Mouse (Mus musculus) embryonic facial prominence, embryonic 11.5 days (tissue): Measurements from ENCODE around the gene Arhgef10l. TPM values are rescaled to one million over a fixed set of nuclear protein-coding genes. Genes with fewer than 3 reads are reported as not detected.
A peak's percentile ranks its signal among the peaks of the same experiment; 100 is the strongest.

ENCODE experiments used
- ATAC-seq: fragments of 200-750 bp; cut with Nextera tagmentation; replicated peaks from 2 replicates; pipeline ENCODE4 v1.8.0; 2017; ENCODE audit warnings: low read depth; ENCODE audit not compliant: insufficient number of reproducible peaks, low FRiP score, low TSS enrichment
- DNase-seq: peaks from one replicate; pipeline ENCODE4 v3.0.0-alpha.2; 2015; ENCODE audit warnings: low spot score
- H3K27ac ChIP-seq: fragments of 300-500 bp; sonication (generic); replicated peaks from 2 replicates; pipeline ENCODE4 v1.5.1; 2014; ENCODE audit warnings: mild to moderate bottlenecking, low read depth, low read length, control low read depth
- H3K27me3 ChIP-seq: fragments of 300-500 bp; sonication (generic); 2 replicates; pipeline ENCODE4 v1.6.1; 2014; ENCODE audit warnings: mild to moderate bottlenecking, low read length, moderate library complexity, mixed read lengths; ENCODE audit not compliant: control insufficient read depth, insufficient read depth
- H3K36me3 ChIP-seq: fragments of 300-500 bp; sonication (generic); replicated peaks from 2 replicates; pipeline ENCODE4 v1.6.1; 2014; ENCODE audit warnings: low read depth, mild to moderate bottlenecking, low read length, moderate library complexity, mixed read lengths; ENCODE audit not compliant: control insufficient read depth, insufficient read depth
- H3K4me1 ChIP-seq: fragments of 300-500 bp; sonication (generic); 2 replicates; pipeline ENCODE4 v1.6.1; 2014; ENCODE audit warnings: low read length, mixed read lengths; ENCODE audit not compliant: control insufficient read depth, insufficient read depth
- H3K4me2 ChIP-seq: fragments of 300-500 bp; sonication (generic); 2 replicates; pipeline ENCODE4 v1.6.1; 2014; ENCODE audit warnings: low read depth, mild to moderate bottlenecking, control low read depth, low read length, moderate library complexity
- H3K4me3 ChIP-seq: fragments of 300-500 bp; sonication (generic); 2 replicates; pipeline ENCODE4 v1.5.1; 2014; ENCODE audit warnings: low read depth, low read length, control low read depth
- H3K9ac ChIP-seq: fragments of 300-500 bp; sonication (generic); replicated peaks from 2 replicates; pipeline ENCODE4 v1.6.1; 2014; ENCODE audit warnings: mild to moderate bottlenecking, control low read depth, low read length
- H3K9me3 ChIP-seq: fragments of 300-500 bp; sonication (generic); replicated peaks from 2 replicates; pipeline ENCODE4 v1.6.1; 2016; ENCODE audit warnings: mild to moderate bottlenecking, low read length, inconsistent platforms, mixed read lengths; ENCODE audit not compliant: control insufficient read depth
- WGBS: fragments of 180-500 bp; shearing (Covaris S2); extraction: QIAGEN DNeasy Blood & Tissue Kit; methylation state at CpG from one replicate; pipeline ENCODE4 v1.1.7; 2014; 5-methylcytosine and 5-hydroxymethylcytosine counted together
- polyA plus RNA-seq: library from polyadenylated mRNA; unstranded; fragments of >200 nt; fragmentation: Nextera tagmentation; extraction: Ambion mirVana; gene quantifications from 2 replicates; pipeline ENCODE4 v1.2.1, GENCODE M21; 2014

The Arhgef10l gene
- polyA plus RNA-seq, 1 experiment from 2014 or later, result 10.5 TPM

- WGBS, result 6% methylated on average over 29 of the region's 29 CpGs
- Histone ChIP-seq H3K36me3 (no peaks in the 10 kb centered on the region; the same call in 1 of the 2 replicates), H3K27me3 (peaks cover 3% of the 10 kb centered on the region; the same call in 1 of the 2 replicates)
These were observed 33.8 kb upstream of the Arhgef10l start for GRCm38 (mm10) chr4:140699441-140700127.

GRCm38 (mm10) chr4:140695675-140696585, 30.1 kb upstream of the Arhgef10l start:
- Histone ChIP-seq H3K4me3 (no peak overlapping the region), H3K4me2 (no peak overlapping the region), H3K9me3 (no peaks in the 10 kb centered on the region), H3K27me3 (peaks cover 3% of the 10 kb centered on the region; the same call in 1 of the 2 replicates), H3K9ac (no peak overlapping the region), H3K27ac (no peak overlapping the region), H3K4me1 (no peaks in the 10 kb centered on the region), H3K36me3 (no peaks in the 10 kb centered on the region)
- WGBS, result 80% methylated on average over 14 of the region's 14 CpGs
- ATAC-seq, result no peak
- DNase-seq, result no peak

More at GRCm38 (mm10) chr4:140699441-140700127, 33.8 kb upstream of the Arhgef10l start:
- Histone ChIP-seq H3K4me1 (peaks cover 5% of the 10 kb centered on the region; the same call in 1 of the 2 replicates), H3K9me3 (no peaks in the 10 kb centered on the region), H3K9ac (peak overlapping the region; percentile 40; the same call in 1 of the 2 replicates), H3K4me3 (peak overlapping the region; percentile 22), H3K27ac (no peak overlapping the region), H3K4me2 (peak overlapping the region; percentile 52)
- ATAC-seq (no peak), DNase-seq (peak; percentile 69)

- Histone ChIP-seq H3K36me3 (no peaks in the 10 kb centered on the region), H3K9me3 (no peaks in the 10 kb centered on the region), H3K4me1 (no peaks in the 10 kb centered on the region), H3K4me2 (no peak overlapping the region), H3K9ac (no peak overlapping the region), H3K27ac (no peak overlapping the region), H3K27me3 (peaks cover 3% of the 10 kb centered on the region; the same call in 1 of the 2 replicates), H3K4me3 (no peak overlapping the region)
- no peak for DNase-seq
- no peak for ATAC-seq
- WGBS, result 78% methylated on average over 7 of the region's 7 CpGs
These were observed 29.3 kb upstream of the Arhgef10l start for GRCm38 (mm10) chr4:140695146-140695545.

- no peaks in the 10 kb centered on the region for H3K9me3 ChIP-seq
- no peaks in the 10 kb centered on the region for H3K4me1 ChIP-seq
- no peaks in the 10 kb centered on the region for H3K36me3 ChIP-seq
- H3K4me2 ChIP-seq, result no peak overlapping the region
- DNase-seq (no peak), ATAC-seq (no peak)
- no peak overlapping the region for H3K4me3 ChIP-seq
- no peak overlapping the region for H3K9ac ChIP-seq
- H3K27me3 ChIP-seq, result peaks cover 3% of the 10 kb centered on the region; the same call in 1 of the 2 replicates
- WGBS, result 27% methylated on average over 1 of the region's 1 CpGs
- no peak overlapping the region for H3K27ac ChIP-seq
These were observed 28.8 kb upstream of the Arhgef10l start for GRCm38 (mm10) chr4:140694551-140695060.

GRCm38 (mm10) chr4:140693513-140693912, 27.7 kb upstream of the Arhgef10l start:
- no peak overlapping the region for H3K9ac ChIP-seq
- no peaks in the 10 kb centered on the region for H3K27me3 ChIP-seq
- no peak overlapping the region for H3K27ac ChIP-seq
- H3K4me1 ChIP-seq, result no peaks in the 10 kb centered on the region
- WGBS, result 79% methylated on average over 4 of the region's 4 CpGs
- H3K9me3 ChIP-seq, result no peaks in the 10 kb centered on the region
- ATAC-seq (no peak), DNase-seq (no peak)
- H3K4me3 ChIP-seq, result no peak overlapping the region
- no peak overlapping the region for H3K4me2 ChIP-seq
- H3K36me3 ChIP-seq, result no peaks in the 10 kb centered on the region

- no peaks in the 10 kb centered on the region for H3K27me3 ChIP-seq
- H3K4me2 ChIP-seq, result no peak overlapping the region
- 71% methylated on average over 7 of the region's 7 CpGs for WGBS
- no peaks in the 10 kb centered on the region for H3K4me1 ChIP-seq
- no peaks in the 10 kb centered on the region for H3K9me3 ChIP-seq
- ATAC-seq (no peak), DNase-seq (no peak)
- no peak overlapping the region for H3K4me3 ChIP-seq
- H3K9ac ChIP-seq, result no peak overlapping the region
- H3K27ac ChIP-seq, result no peak overlapping the region
- H3K36me3 ChIP-seq, result no peaks in the 10 kb centered on the region
These were observed 25.7 kb upstream of the Arhgef10l start for GRCm38 (mm10) chr4:140691481-140691880.

- no peak for DNase-seq
- ATAC-seq, result no peak
- H3K4me3 ChIP-seq, result no peak overlapping the region
- no peak overlapping the region for H3K27ac ChIP-seq
- no peaks in the 10 kb centered on the region for H3K9me3 ChIP-seq
- H3K4me2 ChIP-seq, result no peak overlapping the region
- no peaks in the 10 kb centered on the region for H3K27me3 ChIP-seq
- 68% methylated on average over 16 of the region's 16 CpGs for WGBS
- no peaks in the 10 kb centered on the region for H3K4me1 ChIP-seq
- no peaks in the 10 kb centered on the region for H3K36me3 ChIP-seq
- H3K9ac ChIP-seq, result no peak overlapping the region
These were observed 24.3 kb upstream of the Arhgef10l start for GRCm38 (mm10) chr4:140689873-140690655.
